Mouse (Mus musculus) midbrain, embryonic 14.5 days (tissue): Measurements from ENCODE around the gene Atp6v0b. TPM values are rescaled to one million over a fixed set of nuclear protein-coding genes. Genes with fewer than 3 reads are reported as not detected.

ENCODE experiments used
- ATAC-seq: fragments of 200-750 bp; cut with Nextera tagmentation; 2 replicates; pipeline ENCODE4 v1.8.0; 2017; ENCODE audit warnings: moderate number of reproducible peaks, moderate library complexity; ENCODE audit not compliant: low FRiP score, low TSS enrichment
- DNase-seq: peaks from one replicate; pipeline ENCODE4 v3.0.0-alpha.2; 2015
- H3K27ac ChIP-seq: fragments of 300-500 bp; sonication (generic); replicated peaks from 2 replicates; pipeline ENCODE4 v1.5.1; 2014; ENCODE audit warnings: mild to moderate bottlenecking, low read depth, low read length, moderate library complexity
- H3K27me3 ChIP-seq: fragments of 300-500 bp; sonication (generic); 2 replicates; pipeline ENCODE4 v1.6.1; 2014; ENCODE audit warnings: low read length, control low read depth, mixed read lengths; ENCODE audit not compliant: control insufficient read depth, insufficient read depth
- H3K36me3 ChIP-seq: fragments of 300-500 bp; sonication (generic); 2 replicates; pipeline ENCODE4 v1.6.1; 2014; ENCODE audit warnings: low read length, control low read depth; ENCODE audit not compliant: control insufficient read depth, insufficient read depth
- H3K4me1 ChIP-seq: fragments of 300-500 bp; sonication (generic); 2 replicates; pipeline ENCODE4 v1.6.1; 2014; ENCODE audit warnings: mild to moderate bottlenecking, antibody characterized with exemption, low read length, control low read depth; ENCODE audit not compliant: control insufficient read depth, insufficient read depth
- H3K4me2 ChIP-seq: fragments of 300-500 bp; sonication (generic); 2 replicates; pipeline ENCODE4 v1.6.1; 2014; ENCODE audit warnings: mild to moderate bottlenecking, low read length, moderate library complexity
- H3K4me3 ChIP-seq: fragments of 300-500 bp; sonication (generic); replicated peaks from 2 replicates; pipeline ENCODE4 v1.5.1; 2014; ENCODE audit warnings: low read depth, low read length
- H3K9ac ChIP-seq: fragments of 300-500 bp; sonication (generic); replicated peaks from 2 replicates; pipeline ENCODE4 v1.6.1; 2014; ENCODE audit warnings: mild to moderate bottlenecking, low read length, moderate library complexity
- H3K9me3 ChIP-seq: fragments of 300-500 bp; sonication (generic); 2 replicates; pipeline ENCODE4 v1.6.1; 2016; ENCODE audit warnings: low read length, control low read depth, mixed read lengths; ENCODE audit not compliant: control insufficient read depth
- WGBS: fragments of 180-500 bp; shearing (Covaris S2); extraction: QIAGEN DNeasy Blood & Tissue Kit; methylation state at CpG from one replicate; pipeline ENCODE4 v1.1.7; 2014; 5-methylcytosine and 5-hydroxymethylcytosine counted together
- polyA plus RNA-seq: library from polyadenylated mRNA; unstranded; fragments of >200 nt; fragmentation: Nextera tagmentation; extraction: Ambion mirVana; gene quantifications from 2 replicates; pipeline ENCODE4 v1.2.1, GENCODE M21; 2014

The Atp6v0b gene
- polyA plus RNA-seq, 1 experiment from 2014 or later: 528 TPM

DNA sequence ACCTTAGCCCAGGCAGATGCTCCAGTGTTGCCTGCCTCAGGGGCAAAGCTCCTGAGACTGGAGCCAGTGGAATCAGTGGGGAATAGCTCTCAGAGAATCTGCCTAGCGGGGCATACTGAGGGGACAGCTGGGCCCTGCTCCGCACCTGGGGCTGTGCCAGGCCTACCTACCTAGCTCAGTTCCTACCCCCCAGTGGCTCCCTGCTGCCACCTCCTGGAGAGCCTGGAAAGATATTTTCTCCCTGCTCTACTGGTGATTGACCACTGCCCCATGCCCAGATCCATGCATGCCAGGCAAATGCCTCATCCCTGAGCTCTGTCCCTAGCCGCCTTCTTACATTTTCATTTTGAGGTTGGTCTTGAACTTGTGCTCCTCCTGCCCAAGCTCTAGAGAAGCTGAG is 28.3 kb downstream of the Atp6v0b start:
- H3K36me3 ChIP-seq: no peaks in the 10 kb centered on the region
- no peak overlapping the region for H3K9ac ChIP-seq
- DNase-seq (peak; percentile 64), ATAC-seq (no peak)
- no peak overlapping the region for H3K4me3 ChIP-seq
- H3K4me2 ChIP-seq: no peak overlapping the region
- no peaks in the 10 kb centered on the region for H3K27me3 ChIP-seq
- H3K9me3 ChIP-seq: no peaks in the 10 kb centered on the region
- H3K27ac ChIP-seq: no peak overlapping the region
- H3K4me1 ChIP-seq: no peaks in the 10 kb centered on the region
- WGBS: 48% methylated on average over 3 of the region's 3 CpGs

DNA sequence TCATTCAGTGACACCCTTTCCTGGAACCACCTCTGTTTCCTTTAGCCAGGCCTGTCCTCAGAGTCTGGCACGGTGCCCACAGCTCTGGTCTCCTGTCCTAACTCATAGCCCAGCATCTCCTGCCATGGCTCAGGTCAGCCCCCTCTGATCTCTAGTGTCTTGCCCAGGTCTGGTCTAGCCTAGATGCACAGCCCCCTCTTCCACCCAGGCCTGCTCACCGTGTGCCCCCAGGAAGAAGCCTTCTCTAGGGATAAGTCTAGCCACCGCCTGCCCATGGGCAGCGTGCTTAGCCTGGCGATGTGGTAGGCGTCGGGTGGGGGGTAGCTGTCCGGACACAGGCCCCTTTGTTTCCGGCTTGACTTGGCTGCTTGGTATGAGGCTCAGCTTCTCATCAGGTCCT is 32.0 kb downstream of the Atp6v0b start:
- WGBS: 71% methylated on average over 9 of the region's 9 CpGs
- DNase-seq: peak; percentile 36

DNA sequence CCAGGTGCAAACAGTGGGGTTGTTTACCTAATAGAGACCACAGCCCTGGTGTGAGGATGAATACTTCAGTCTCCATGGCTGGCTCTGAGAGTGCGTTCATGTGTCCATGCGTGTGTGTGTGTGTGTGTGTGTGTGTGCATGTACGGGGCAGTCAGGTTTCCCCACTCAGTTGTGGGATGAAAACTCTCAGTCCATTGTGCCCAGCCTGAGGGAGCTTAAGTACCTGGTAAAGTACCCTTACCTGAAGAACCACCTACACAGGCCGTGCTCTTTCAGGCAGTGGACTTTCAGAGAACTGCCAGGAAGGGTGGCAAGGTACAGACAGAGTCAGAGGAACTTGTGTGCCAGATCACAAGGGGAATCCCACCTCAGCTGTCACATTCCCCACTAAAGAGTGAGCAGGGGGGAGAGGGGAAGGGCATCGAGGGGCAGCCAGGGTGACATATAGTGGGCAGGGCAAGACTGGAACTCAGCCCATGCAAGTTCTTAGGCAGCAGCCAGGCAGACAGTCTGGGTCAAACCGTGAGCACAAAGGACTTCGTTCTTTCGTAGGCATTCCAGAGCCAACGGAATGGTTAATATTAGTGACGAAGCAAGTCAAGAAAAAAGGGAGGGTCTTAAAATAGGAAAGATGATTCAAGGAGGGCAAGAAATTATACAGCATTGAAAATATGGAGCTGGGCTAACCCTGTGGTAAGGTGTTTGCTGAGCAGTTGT is 34.8 kb downstream of the Atp6v0b start:
- ATAC-seq (no peak), DNase-seq (no peak)
- H3K4me3 ChIP-seq: no peak overlapping the region
- H3K36me3 ChIP-seq: no peaks in the 10 kb centered on the region
- H3K4me1 ChIP-seq: peaks cover 16% of the 10 kb centered on the region; the same call in 1 of the 2 replicates
- no peaks in the 10 kb centered on the region for H3K9me3 ChIP-seq
- 91% methylated on average over 10 of the region's 10 CpGs for WGBS
- no peaks in the 10 kb centered on the region for H3K27me3 ChIP-seq
- H3K4me2 ChIP-seq: no peak overlapping the region
- H3K27ac ChIP-seq: no peak overlapping the region
- no peak overlapping the region for H3K9ac ChIP-seq

More for the DNA sequence above, 32.0 kb downstream of the Atp6v0b start:
- Histone ChIP-seq H3K4me2 (no peak overlapping the region), H3K27me3 (no peaks in the 10 kb centered on the region), H3K4me3 (no peak overlapping the region), H3K9me3 (no peaks in the 10 kb centered on the region), H3K36me3 (no peaks in the 10 kb centered on the region), H3K27ac (no peak overlapping the region; the same call in 1 of the 2 replicates), H3K4me1 (peaks cover 2% of the 10 kb centered on the region; the same call in 1 of the 2 replicates), H3K9ac (no peak overlapping the region)
- ATAC-seq: no peak

DNA sequence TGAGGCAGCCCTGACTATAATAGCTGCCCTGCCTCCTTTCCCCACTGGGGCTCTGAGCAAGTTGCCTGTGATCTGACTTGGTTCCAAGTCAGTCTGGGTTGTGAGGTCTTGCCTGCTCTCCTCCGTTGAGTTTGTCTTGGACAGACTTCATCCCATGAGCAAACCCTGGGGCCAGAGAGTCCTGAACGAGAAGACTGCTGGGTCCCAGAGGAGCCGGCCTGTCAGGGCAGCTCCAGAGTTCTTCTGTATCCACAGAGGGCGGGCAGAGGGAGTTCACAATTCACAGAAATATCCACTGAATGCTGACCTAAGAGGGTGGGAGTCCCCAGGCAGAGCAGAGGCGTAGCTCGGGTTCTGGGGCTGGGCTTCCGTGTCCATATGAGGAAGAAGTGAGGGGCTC is 36.3 kb downstream of the Atp6v0b start:
- 76% methylated on average over 7 of the region's 7 CpGs for WGBS
- DNase-seq (no peak), ATAC-seq (no peak)
- H3K4me1 ChIP-seq: peaks cover 16% of the 10 kb centered on the region; the same call in 1 of the 2 replicates
- no peak overlapping the region for H3K4me3 ChIP-seq
- no peak overlapping the region for H3K9ac ChIP-seq
- no peak overlapping the region for H3K4me2 ChIP-seq
- H3K9me3 ChIP-seq: no peaks in the 10 kb centered on the region
- no peaks in the 10 kb centered on the region for H3K36me3 ChIP-seq
- H3K27ac ChIP-seq: no peak overlapping the region
- no peaks in the 10 kb centered on the region for H3K27me3 ChIP-seq

GRCm38 (mm10) chr4:117850176-117850575 is 37.0 kb downstream of the Atp6v0b start:
- H3K9ac ChIP-seq: no peak overlapping the region
- ATAC-seq (no peak), DNase-seq (no peak)
- H3K36me3 ChIP-seq: no peaks in the 10 kb centered on the region
- H3K4me3 ChIP-seq: no peak overlapping the region
- no peaks in the 10 kb centered on the region for H3K27me3 ChIP-seq
- no peak overlapping the region for H3K4me2 ChIP-seq
- H3K9me3 ChIP-seq: no peaks in the 10 kb centered on the region
- peaks cover 16% of the 10 kb centered on the region; the same call in 1 of the 2 replicates for H3K4me1 ChIP-seq
- H3K27ac ChIP-seq: 0 out of 2 replicates have a peak overlapping the region, but pooled peaks have one; percentile 8
- WGBS: 76% methylated on average over 7 of the region's 7 CpGs

GRCm38 (mm10) chr4:117849506-117849905 is 37.6 kb downstream of the Atp6v0b start:
- WGBS: 8% methylated on average over 5 of the region's 5 CpGs
- H3K27me3 ChIP-seq: no peaks in the 10 kb centered on the region
- H3K27ac ChIP-seq: no peak overlapping the region; the same call in 1 of the 2 replicates
- no peak overlapping the region for H3K4me3 ChIP-seq
- no peak overlapping the region for H3K9ac ChIP-seq
- H3K9me3 ChIP-seq: no peaks in the 10 kb centered on the region
- peak; percentile 31; the same call in 1 of the 2 replicates for ATAC-seq
- no peak overlapping the region for H3K4me2 ChIP-seq
- H3K4me1 ChIP-seq: peaks cover 16% of the 10 kb centered on the region; the same call in 1 of the 2 replicates
- H3K36me3 ChIP-seq: no peaks in the 10 kb centered on the region
- DNase-seq: no peak

GRCm38 (mm10) chr4:117849063-117849462 is 38.1 kb downstream of the Atp6v0b start:
- no peak for DNase-seq
- no peaks in the 10 kb centered on the region for H3K36me3 ChIP-seq

DNA sequence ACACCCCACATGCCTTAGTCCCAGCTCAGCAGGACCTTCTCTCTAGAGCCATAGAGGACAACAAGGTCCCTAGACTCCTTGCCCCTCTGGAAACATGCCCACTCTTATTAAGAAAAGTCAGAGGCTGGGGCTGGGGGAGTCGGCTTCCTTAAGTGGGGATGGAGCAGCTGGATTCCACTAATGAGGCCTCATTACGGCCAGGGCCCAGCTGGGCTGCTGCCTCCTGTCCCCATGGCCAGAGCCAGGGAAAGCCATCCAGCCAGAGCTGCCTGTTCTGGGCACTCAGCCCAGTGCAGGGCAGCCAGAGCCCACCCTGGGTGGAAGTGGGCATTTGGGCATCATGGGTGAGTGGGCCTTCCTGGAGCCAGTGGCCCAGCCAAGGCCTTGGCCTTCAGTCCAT is 40.1 kb downstream of the Atp6v0b start:
- 30% methylated on average over 2 of the region's 2 CpGs for WGBS
- ATAC-seq (no peak), DNase-seq (peak; percentile 51)
- H3K9me3 ChIP-seq: no peaks in the 10 kb centered on the region
- H3K27ac ChIP-seq: 0 out of 2 replicates have a peak overlapping the region, but pooled peaks have one; percentile 28
- no peak overlapping the region for H3K4me3 ChIP-seq
- H3K9ac ChIP-seq: no peak overlapping the region
- H3K27me3 ChIP-seq: no peaks in the 10 kb centered on the region
- H3K4me1 ChIP-seq: peaks cover 16% of the 10 kb centered on the region; the same call in 1 of the 2 replicates
- no peak overlapping the region for H3K4me2 ChIP-seq
- H3K36me3 ChIP-seq: no peaks in the 10 kb centered on the region

More at GRCm38 (mm10) chr4:117849063-117849462, 38.1 kb downstream of the Atp6v0b start:
- Histone ChIP-seq H3K27me3 (no peaks in the 10 kb centered on the region), H3K27ac (0 out of 2 replicates have a peak overlapping the region, but pooled peaks have one; percentile 20), H3K4me1 (peaks cover 16% of the 10 kb centered on the region; the same call in 1 of the 2 replicates), H3K4me3 (no peak overlapping the region), H3K9ac (no peak overlapping the region), H3K9me3 (no peaks in the 10 kb centered on the region), H3K4me2 (no peak overlapping the region)
- WGBS: 52% methylated on average over 17 of the region's 17 CpGs
- 0 out of 2 replicates have a peak, but pooled peaks have one; percentile 47 for ATAC-seq

GRCm38 (mm10) chr4:117846261-117846660 is 40.9 kb downstream of the Atp6v0b start:
- Histone ChIP-seq H3K4me2 (no peak overlapping the region), H3K27me3 (no peaks in the 10 kb centered on the region), H3K27ac (no peak overlapping the region), H3K36me3 (no peaks in the 10 kb centered on the region), H3K9me3 (no peaks in the 10 kb centered on the region), H3K4me3 (no peak overlapping the region), H3K4me1 (peaks cover 16% of the 10 kb centered on the region; the same call in 1 of the 2 replicates), H3K9ac (no peak overlapping the region)
- 97% methylated on average over 4 of the region's 4 CpGs for WGBS
- ATAC-seq (no peak), DNase-seq (no peak)
